Mouse (Mus musculus): ENCODE results near the gene Gabpb2. TPM values are rescaled to one million over a fixed set of nuclear protein-coding genes. Genes with fewer than 3 reads are reported as not detected.
"Not testable (repeated sequence)": the region's sequence is repeated elsewhere in the genome, so short reads cannot be mapped to it uniquely, and the experiment has no call there.

Gabpb2 gene
- polyA plus RNA-seq, 1 experiment, result 3.3 TPM

GRCm38 (mm10) chr3:95139586-95140288, 78.0 kb downstream of the Gabpb2 start:
- H3K27me3 ChIP-seq (ENCODE audit: control insufficient read depth, insufficient read depth, insufficient read length), result no peaks in the 10 kb centered on the region
- no peak overlapping the region for H3K4me3 ChIP-seq
- no peak for TF ChIP-seq REST (IDR thresholded peaks at IDR 0.05; ENCODE audit: insufficient read depth, insufficient read length)
- peaks cover 8% of the 10 kb centered on the region for H3K79me2 ChIP-seq (ENCODE audit: control insufficient read depth, insufficient read depth)
- no peak overlapping the region for H3K4me2 ChIP-seq (ENCODE audit: low read depth)
- H3ac ChIP-seq (ENCODE audit: control insufficient read depth, insufficient read length), result no peak overlapping the region
- no peaks in the 10 kb centered on the region for H3K36me3 ChIP-seq (ENCODE audit: control insufficient read depth, insufficient read depth)

GRCm38 (mm10) chr3:95136336-95136735, 81.4 kb downstream of the Gabpb2 start:
- Histone ChIP-seq H3K36me3 (ENCODE audit: control insufficient read depth, insufficient read depth) (no peaks in the 10 kb centered on the region), H3ac (ENCODE audit: control insufficient read depth, insufficient read length) (no peak overlapping the region), H3K4me3 (peak overlapping the region; percentile 42), H3K79me2 (ENCODE audit: control insufficient read depth, insufficient read depth) (peaks cover 8% of the 10 kb centered on the region), H3K4me2 (ENCODE audit: low read depth) (no peak overlapping the region), H3K27me3 (ENCODE audit: control insufficient read depth, insufficient read depth, insufficient read length) (no peaks in the 10 kb centered on the region)
- no peak for TF ChIP-seq MYOG (IDR thresholded peaks at IDR 0.05; ENCODE audit: control insufficient read depth in 1 of 3, insufficient read depth in 1 of 3, insufficient read length in 2 of 3, low read depth in 2 of 3)
- no peak for TF ChIP-seq TCF12 (IDR thresholded peaks at IDR 0.05; ENCODE audit: insufficient read depth, poor library complexity, severe bottlenecking)
- TF ChIP-seq TCF3 (IDR thresholded peaks at IDR 0.05; ENCODE audit: insufficient read length, low read depth), result no peak
- no peak for TF ChIP-seq MYOD1 (IDR thresholded peaks at IDR 0.05; ENCODE audit: control insufficient read depth in 1 of 3, insufficient read length in 2 of 3, low read depth in 2 of 3)
- no peak for TF ChIP-seq POLR2A (IDR thresholded peaks at IDR 0.05; ENCODE audit: insufficient read length, low read depth)

GRCm38 (mm10) chr3:95135433-95136052, 82.2 kb downstream of the Gabpb2 start:
- Histone ChIP-seq H3K4me2 (ENCODE audit: low read depth) (peak overlapping the region; percentile 70), H3ac (ENCODE audit: control insufficient read depth, insufficient read length) (no peak overlapping the region), H3K4me3 (peak overlapping the region; percentile 42), H3K79me2 (ENCODE audit: control insufficient read depth, insufficient read depth) (peaks cover 8% of the 10 kb centered on the region), H3K27me3 (ENCODE audit: control insufficient read depth, insufficient read depth, insufficient read length) (no peaks in the 10 kb centered on the region), H3K36me3 (ENCODE audit: control insufficient read depth, insufficient read depth) (no peaks in the 10 kb centered on the region)
- TF ChIP-seq POLR2AphosphoS2 (IDR thresholded peaks at IDR 0.05; ENCODE audit: insufficient read length, low read depth) (no peak), POLR2A (IDR thresholded peaks at IDR 0.05; ENCODE audit: insufficient read length, low read depth) (no peak), MAX (IDR thresholded peaks at IDR 0.05; ENCODE audit: low read depth) (no peak), TCF3 (IDR thresholded peaks at IDR 0.05; ENCODE audit: insufficient read length, low read depth) (no peak), SRF (IDR thresholded peaks at IDR 0.05; ENCODE audit: control insufficient read depth, insufficient read length, low read depth) (no peak), MYOG (IDR thresholded peaks at IDR 0.05; ENCODE audit: control insufficient read depth in 1 of 3, insufficient read depth in 1 of 3, insufficient read length in 2 of 3, low read depth in 2 of 3) (no peak), CEBPB (IDR thresholded peaks at IDR 0.05; ENCODE audit: insufficient read depth, poor library complexity, severe bottlenecking) (no peak), E2F4 (IDR thresholded peaks at IDR 0.05; ENCODE audit: insufficient read depth) (no peak), REST (IDR thresholded peaks at IDR 0.05; ENCODE audit: insufficient read depth, insufficient read length) (no peak), USF1 (IDR thresholded peaks at IDR 0.05; ENCODE audit: low read depth) (no peak), MYOD1 (IDR thresholded peaks at IDR 0.05; ENCODE audit: control insufficient read depth in 1 of 3, insufficient read length in 2 of 3, low read depth in 2 of 3) (no peak), TCF12 (IDR thresholded peaks at IDR 0.05; ENCODE audit: insufficient read depth, poor library complexity, severe bottlenecking) (no peak)

- TF ChIP-seq TCF3 (IDR thresholded peaks at IDR 0.05; ENCODE audit: insufficient read length, low read depth), result no peak
- peak; percentile 24 for TF ChIP-seq POLR2A (IDR thresholded peaks at IDR 0.05; ENCODE audit: insufficient read length, low read depth)
- Histone ChIP-seq H3ac (ENCODE audit: control insufficient read depth, insufficient read length) (no peak overlapping the region), H3K4me2 (ENCODE audit: low read depth) (peak overlapping the region; percentile 70), H3K4me3 (peak overlapping the region; percentile 42), H3K79me2 (ENCODE audit: control insufficient read depth, insufficient read depth) (peaks cover 8% of the 10 kb centered on the region), H3K27me3 (ENCODE audit: control insufficient read depth, insufficient read depth, insufficient read length) (no peaks in the 10 kb centered on the region), H3K36me3 (ENCODE audit: control insufficient read depth, insufficient read depth) (no peaks in the 10 kb centered on the region)
These were observed 82.7 kb downstream of the Gabpb2 start for GRCm38 (mm10) chr3:95135023-95135422.

GRCm38 (mm10) chr3:95134133-95134532, 83.6 kb downstream of the Gabpb2 start:
- peak overlapping the region; percentile 42 for H3K4me3 ChIP-seq
- H3K36me3 ChIP-seq (ENCODE audit: control insufficient read depth, insufficient read depth); H3K79me2 ChIP-seq (ENCODE audit: control insufficient read depth, insufficient read depth): not testable (repeated sequence)

GRCm38 (mm10) chr3:95133680-95134101, 84.0 kb downstream of the Gabpb2 start, which contains the start of the genes Scnm1 and Lysmd1:
TSS of gene Scnm1 (minus strand) at chr3:95134011.
TSS of gene Lysmd1 (plus strand) at chr3:95134088.
- no peaks in the 10 kb centered on the region for H3K36me3 ChIP-seq (ENCODE audit: control insufficient read depth, insufficient read depth)
- H3K27me3 ChIP-seq (ENCODE audit: control insufficient read depth, insufficient read depth, insufficient read length), result no peaks in the 10 kb centered on the region
- H3ac ChIP-seq (ENCODE audit: control insufficient read depth, insufficient read length), result peak within 1 kb of the TSS; percentile 27
- TF ChIP-seq E2F4 (IDR thresholded peaks at IDR 0.05; ENCODE audit: insufficient read depth) (no peak), SRF (IDR thresholded peaks at IDR 0.05; ENCODE audit: control insufficient read depth, insufficient read length, low read depth) (no peak), REST (IDR thresholded peaks at IDR 0.05; ENCODE audit: insufficient read depth, insufficient read length) (no peak), POLR2A (IDR thresholded peaks at IDR 0.05; ENCODE audit: insufficient read length, low read depth) (peak; percentile 31), TCF12 (IDR thresholded peaks at IDR 0.05; ENCODE audit: insufficient read depth, poor library complexity, severe bottlenecking) (no peak)
- H3K79me2 ChIP-seq (ENCODE audit: control insufficient read depth, insufficient read depth), result peaks cover 8% of the 10 kb centered on the region
- H3K4me2 ChIP-seq (ENCODE audit: low read depth), result peak within 1 kb of the TSS; percentile 86
- H3K4me3 ChIP-seq, result peak within 1 kb of the TSS; percentile 42

More at GRCm38 (mm10) chr3:95134133-95134532, 83.6 kb downstream of the Gabpb2 start:
- H3K4me2 ChIP-seq (ENCODE audit: low read depth); H3K27me3 ChIP-seq (ENCODE audit: control insufficient read depth, insufficient read depth, insufficient read length): not testable (repeated sequence)
- peak overlapping the region; percentile 27 for H3ac ChIP-seq (ENCODE audit: control insufficient read depth, insufficient read length)

Data from myocyte (in vitro differentiated cells).